In genomic region chr13:51848481-51849240, GRCm38 (mm10) we compare ENCODE assay signal across 8 mouse cellular contexts. TPM values are rescaled to one million over a fixed set of nuclear protein-coding genes. Genes with fewer than 3 reads are reported as not detected.
A peak's percentile ranks its signal among the peaks of the same experiment; 100 is the strongest.
DNase-seq lines count a peak whose midpoint lies in the region; ATAC-seq and TF ChIP-seq lines count a peak whose summit lies in the region.

No protein-coding gene starts in this region.

- TF ChIP-seq POLR2A in myocyte (IDR thresholded peaks at IDR 0.05; ENCODE audit: insufficient read length, low read depth), result peak; percentile 62

- H3K27ac ChIP-seq in gastrocnemius, adult 2 months, result peak overlapping the region; percentile 99
- peak overlapping the region; percentile 88 for H3K27ac ChIP-seq in kidney, embryonic 16.5 days (ENCODE audit: low read length)
- peak overlapping the region; percentile 82 for H3K27ac ChIP-seq in stomach, embryonic 16.5 days (ENCODE audit: low read length)

- H3K9ac ChIP-seq in kidney, embryonic 16.5 days (replicated peaks; ENCODE audit: low read length), result peak overlapping the region; percentile 89
- peak overlapping the region; percentile 85 for H3K9ac ChIP-seq in stomach, embryonic 16.5 days (ENCODE audit: low read length)

- no peak for ATAC-seq in kidney, embryonic 16.5 days (ENCODE audit: low FRiP score, low TSS enrichment)
- 0 out of 2 replicates have a peak, but pooled peaks have one; percentile 14 for ATAC-seq in stomach, embryonic 16.5 days (ENCODE audit: insufficient read depth, low FRiP score)

- H3K27me3 ChIP-seq in kidney, embryonic 16.5 days (ENCODE audit: insufficient read depth, low read length), result no peaks in the 10 kb centered on the region
- H3K27me3 ChIP-seq in myocyte (ENCODE audit: control insufficient read depth, insufficient read depth, insufficient read length), result no peaks in the 10 kb centered on the region
- H3K27me3 ChIP-seq in stomach, embryonic 16.5 days (ENCODE audit: control insufficient read depth, insufficient read depth, low read length), result peaks cover 3% of the 10 kb centered on the region; the same call in 1 of the 2 replicates

- H3K4me3 ChIP-seq in gastrocnemius, adult 2 months, result peak overlapping the region; percentile 99
- peak overlapping the region; percentile 80 for H3K4me3 ChIP-seq in kidney, embryonic 16.5 days (ENCODE audit: low read length)
- H3K4me3 ChIP-seq in myocyte, result peak overlapping the region; percentile 100
- peak overlapping the region; percentile 67 for H3K4me3 ChIP-seq in stomach, embryonic 16.5 days (replicated peaks; ENCODE audit: low read length)

- peaks cover 41% of the 10 kb centered on the region for H3K4me1 ChIP-seq in kidney, embryonic 16.5 days (ENCODE audit: insufficient read depth, low read length)
- peaks cover 35% of the 10 kb centered on the region for H3K4me1 ChIP-seq in stomach, embryonic 16.5 days (ENCODE audit: control insufficient read depth, insufficient read depth, low read length)

- peak overlapping the region; percentile 81 for H3ac ChIP-seq in myocyte (ENCODE audit: control insufficient read depth, insufficient read length)

- H3K4me2 ChIP-seq in kidney, embryonic 16.5 days (replicated peaks; ENCODE audit: low read depth, low read length), result peak overlapping the region; percentile 98
- peak overlapping the region; percentile 66 for H3K4me2 ChIP-seq in myocyte (ENCODE audit: low read depth)
- peak overlapping the region; percentile 96 for H3K4me2 ChIP-seq in stomach, embryonic 16.5 days (ENCODE audit: low read depth, low read length)

- H3K79me2 ChIP-seq in myocyte (ENCODE audit: control insufficient read depth, insufficient read depth), result peaks cover 20% of the 10 kb centered on the region

- no peaks in the 10 kb centered on the region for H3K36me3 ChIP-seq in kidney, embryonic 16.5 days (ENCODE audit: insufficient read depth, low read length)
- H3K36me3 ChIP-seq in myocyte (ENCODE audit: control insufficient read depth, insufficient read depth), result no peaks in the 10 kb centered on the region
- H3K36me3 ChIP-seq in stomach, embryonic 16.5 days (ENCODE audit: control insufficient read depth, insufficient read depth, low read length), result no peaks in the 10 kb centered on the region

- under 1% methylated on average over 20 of the region's 20 CpGs for WGBS in kidney, embryonic 16.5 days
- WGBS in stomach, embryonic 16.5 days, result under 1% methylated on average over 20 of the region's 20 CpGs

- no peak for TF ChIP-seq CTCF in gastrocnemius, adult 2 months (IDR thresholded peaks at IDR 0.05)

- intact Hi-C loops in gastrocnemius, adult 2 months (cut with DNase I), result loop anchor here (5.0 kb wide), 2 partner anchors 179 to 229 kb away; no protein-coding TSS in a partner anchor

- no peaks in the 10 kb centered on the region for H3K9me3 ChIP-seq in kidney, embryonic 16.5 days (ENCODE audit: low read length)
- no peaks in the 10 kb centered on the region for H3K9me3 ChIP-seq in stomach, embryonic 16.5 days (replicated peaks; ENCODE audit: control insufficient read depth, low read length)

- peak; percentile 65 for DNase-seq in gastrocnemius, adult 2 months
- no peak for DNase-seq in gastrocnemius, postnatal 10 days
- DNase-seq in embryo, embryonic 10 days (ENCODE audit: low spot score), result peak; percentile 58
- peak; percentile 61 for DNase-seq in heart, adult 8-10 months (ENCODE audit: low spot score)
- peak; percentile 93 for DNase-seq in liver

TF ChIP-seq in myocyte, 11 proteins besides CTCF, POLR2A, EP300 and RAD21:
- TF ChIP-seq MYOD1 (IDR thresholded peaks at IDR 0.05; ENCODE audit: control insufficient read depth in 1 of 3, insufficient read length in 2 of 3, low read depth in 2 of 3) (peak in 2 of 3 experiments; percentile 52 to 74), POLR2AphosphoS2 (IDR thresholded peaks at IDR 0.05; ENCODE audit: insufficient read length, low read depth) (peak; percentile 71), CEBPB (IDR thresholded peaks at IDR 0.05; ENCODE audit: insufficient read depth, poor library complexity, severe bottlenecking) (no peak), MYOG (IDR thresholded peaks at IDR 0.05; ENCODE audit: control insufficient read depth in 1 of 3, insufficient read depth in 1 of 3, insufficient read length in 2 of 3, low read depth in 2 of 3) (peak in 2 of 3 experiments; percentile 23 to 85)

RNA-seq across cellular contexts. Expression of gene Gadd45g, which starts 2.2 kb away (rescaled TPM):
- total RNA-seq in gastrocnemius, adult 2 months (2021), result 100 to 1,000 TPM in 1 of 2 experiments, 10 to 100 TPM in 1; 22.4 to 127 TPM
- 10 to 100 TPM in 1 of 2 experiments, 1 to 10 TPM in 1; 8.5 to 33.5 TPM for total RNA-seq in gastrocnemius, postnatal 10 days (2021)
- total RNA-seq in heart, adult 8-10 months (2022), result 10 to 100 TPM in 2 of 4 experiments, 1 to 10 TPM in 2; 8.6 to 18.9 (median 10.7) TPM
- polyA plus RNA-seq in kidney, embryonic 16.5 days (2015; fragmentation: Nextera tagmentation; extraction: Ambion mirVana), result 45.8 and 48.5 TPM in 2 replicates
- 202 TPM for polyA plus RNA-seq in myocyte (2012; fragmentation: generic; extraction: Trizol)
- polyA plus RNA-seq in stomach, embryonic 16.5 days (2015; fragmentation: Nextera tagmentation; extraction: Ambion mirVana), result 41.4 and 44.0 TPM in 2 replicates

RNA-seq across cellular contexts. Expression of gene Sema4d, which starts 55.1 kb away (rescaled TPM):
- total RNA-seq in gastrocnemius, adult 2 months (2021), result 100 to 1,000 TPM; 110 to 132 TPM
- 100 to 1,000 TPM; 125 to 130 TPM for total RNA-seq in gastrocnemius, postnatal 10 days (2021)
- 10 to 100 TPM; 56.5 to 72.3 (median 68.6) TPM for total RNA-seq in heart, adult 8-10 months (2022)
- polyA plus RNA-seq in kidney, embryonic 16.5 days (2015; fragmentation: Nextera tagmentation; extraction: Ambion mirVana), result 28.8 and 29.0 TPM in 2 replicates
- 15.3 TPM for polyA plus RNA-seq in myocyte (2012; fragmentation: generic; extraction: Trizol)
- 11.5 and 14.1 TPM in 2 replicates for polyA plus RNA-seq in stomach, embryonic 16.5 days (2015; fragmentation: Nextera tagmentation; extraction: Ambion mirVana)
